Mouse (Mus musculus) heart, embryonic 15.5 days (tissue): Measurements from ENCODE around the gene Kctd20. TPM values are rescaled to one million over a fixed set of nuclear protein-coding genes. Genes with fewer than 3 reads are reported as not detected.

Experiments
- ATAC-seq: fragments of 200-750 bp; cut with Nextera tagmentation; replicated peaks from 2 replicates; pipeline ENCODE4 v1.8.0; 2017; ENCODE audit warnings: low read depth, moderate TSS enrichment; ENCODE audit not compliant: insufficient number of reproducible peaks, insufficient read depth, low FRiP score
- H3K27ac ChIP-seq: fragments of 300-500 bp; sonication (generic); 2 replicates; pipeline ENCODE4 v1.5.1; 2015; ENCODE audit warnings: mild to moderate bottlenecking, inconsistent platforms
- H3K27me3 ChIP-seq: fragments of 300-500 bp; sonication (generic); 2 replicates; pipeline ENCODE4 v1.6.1; 2015; ENCODE audit warnings: inconsistent platforms
- H3K36me3 ChIP-seq: fragments of 300-500 bp; sonication (generic); 2 replicates; pipeline ENCODE4 v1.6.1; 2015; ENCODE audit warnings: mild to moderate bottlenecking, inconsistent platforms
- H3K4me1 ChIP-seq: fragments of 300-500 bp; sonication (generic); replicated peaks from 2 replicates; pipeline ENCODE4 v1.6.1; 2015; ENCODE audit warnings: inconsistent platforms
- H3K4me2 ChIP-seq: fragments of 300-500 bp; sonication (generic); 2 replicates; pipeline ENCODE4 v1.6.1; 2015; ENCODE audit warnings: inconsistent platforms, mild to moderate bottlenecking, moderate library complexity
- H3K4me3 ChIP-seq: fragments of 300-500 bp; sonication (generic); 2 replicates; pipeline ENCODE4 v1.5.1; 2015; ENCODE audit warnings: mild to moderate bottlenecking, inconsistent platforms
- H3K9ac ChIP-seq: fragments of 300-500 bp; sonication (generic); 2 replicates; pipeline ENCODE4 v1.6.1; 2015; ENCODE audit warnings: mild to moderate bottlenecking, inconsistent platforms
- H3K9me3 ChIP-seq: fragments of 300-500 bp; sonication (generic); replicated peaks from 2 replicates; pipeline ENCODE4 v1.6.1; 2016; ENCODE audit warnings: inconsistent platforms
- WGBS: fragments of 180-500 bp; shearing (Covaris S2); methylation state at CpG from one replicate; pipeline ENCODE4 v1.1.7; 2015; ENCODE audit warnings: mixed read lengths; 5-methylcytosine and 5-hydroxymethylcytosine counted together
- polyA plus RNA-seq: library from polyadenylated mRNA; unstranded; fragments of >200 nt; fragmentation: Nextera tagmentation; extraction: Ambion mirVana; gene quantifications from 2 replicates; pipeline ENCODE4 v1.2.1, GENCODE M21; 2015

The Kctd20 gene
- polyA plus RNA-seq, 1 experiment from 2014 or later = 51.0 TPM

- no peaks in the 10 kb centered on the region for H3K27me3 ChIP-seq
- WGBS = under 1% methylated on average over 65 of the region's 65 CpGs
- peak within 1 kb of the TSS; percentile 91 for H3K27ac ChIP-seq
- peak within 1 kb of the TSS; percentile 93 for H3K9ac ChIP-seq
- H3K4me1 ChIP-seq = peaks cover 17% of the 10 kb centered on the region
- peak within 1 kb of the TSS; percentile 99 for H3K4me3 ChIP-seq
- H3K36me3 ChIP-seq = no peaks in the 10 kb centered on the region; the same call in 1 of the 2 replicates
- no peaks in the 10 kb centered on the region for H3K9me3 ChIP-seq
- peak within 1 kb of the TSS; percentile 82 for H3K4me2 ChIP-seq
- ATAC-seq = peak; percentile 94
Observed at GRCm38 (mm10) chr17:29007641-29008325, 56.0 kb downstream of the Kctd20 start, which contains the start of gene Stk38. Gene Stk38, minus strand, starts transcription at chr17:29007995.

GRCm38 (mm10) chr17:29008326-29008650 lies 56.5 kb downstream of the Kctd20 start:
- Histone ChIP-seq H3K36me3 (no peaks in the 10 kb centered on the region; the same call in 1 of the 2 replicates), H3K9me3 (no peaks in the 10 kb centered on the region), H3K9ac (peak overlapping the region; percentile 93), H3K4me1 (peaks cover 17% of the 10 kb centered on the region), H3K4me3 (peak overlapping the region; percentile 99), H3K4me2 (peak overlapping the region; percentile 82), H3K27ac (peak overlapping the region; percentile 91), H3K27me3 (no peaks in the 10 kb centered on the region)
- WGBS = 18% methylated on average over 8 of the region's 8 CpGs
- no peak for ATAC-seq

- WGBS = 81% methylated on average over 4 of the region's 4 CpGs
- no peak overlapping the region for H3K27ac ChIP-seq
- peaks cover 16% of the 10 kb centered on the region for H3K4me1 ChIP-seq
- H3K4me3 ChIP-seq = no peak overlapping the region
- ATAC-seq = no peak
- no peaks in the 10 kb centered on the region; the same call in 1 of the 2 replicates for H3K36me3 ChIP-seq
- no peaks in the 10 kb centered on the region for H3K27me3 ChIP-seq
- no peak overlapping the region for H3K9ac ChIP-seq
- H3K4me2 ChIP-seq = no peak overlapping the region
- H3K9me3 ChIP-seq = no peaks in the 10 kb centered on the region
Observed at GRCm38 (mm10) chr17:29009181-29009580, 57.4 kb downstream of the Kctd20 start.

- H3K36me3 ChIP-seq = no peaks in the 10 kb centered on the region
- no peak overlapping the region for H3K27ac ChIP-seq
- no peak for ATAC-seq
- no peaks in the 10 kb centered on the region; the same call in 1 of the 2 replicates for H3K9me3 ChIP-seq
- H3K27me3 ChIP-seq = no peaks in the 10 kb centered on the region
- H3K9ac ChIP-seq = no peak overlapping the region
- H3K4me1 ChIP-seq = 0 out of 2 replicates have a peak, but pooled peaks cover 3% of the 10 kb centered on the region
- no peak overlapping the region for H3K4me3 ChIP-seq
- H3K4me2 ChIP-seq = no peak overlapping the region
Observed at GRCm38 (mm10) chr17:29014235-29014634, 62.5 kb downstream of the Kctd20 start.

GRCm38 (mm10) chr17:29015638-29016037 lies 63.9 kb downstream of the Kctd20 start:
- Histone ChIP-seq H3K4me3 (no peak overlapping the region), H3K36me3 (no peaks in the 10 kb centered on the region), H3K9me3 (no peaks in the 10 kb centered on the region; the same call in 1 of the 2 replicates), H3K4me2 (no peak overlapping the region), H3K9ac (no peak overlapping the region), H3K4me1 (0 out of 2 replicates have a peak, but pooled peaks cover 3% of the 10 kb centered on the region), H3K27ac (no peak overlapping the region), H3K27me3 (no peaks in the 10 kb centered on the region)
- WGBS = 33% methylated on average over 2 of the region's 2 CpGs
- no peak for ATAC-seq

GRCm38 (mm10) chr17:29016705-29017104 lies 65.0 kb downstream of the Kctd20 start:
- no peak overlapping the region for H3K4me3 ChIP-seq
- H3K27ac ChIP-seq = no peak overlapping the region
- H3K9ac ChIP-seq = no peak overlapping the region
- H3K36me3 ChIP-seq = no peaks in the 10 kb centered on the region
- no peak for ATAC-seq
- H3K4me1 ChIP-seq = 0 out of 2 replicates have a peak, but pooled peaks cover 3% of the 10 kb centered on the region
- no peaks in the 10 kb centered on the region for H3K27me3 ChIP-seq
- H3K4me2 ChIP-seq = no peak overlapping the region
- H3K9me3 ChIP-seq = no peaks in the 10 kb centered on the region; the same call in 1 of the 2 replicates
- WGBS = 80% methylated on average over 4 of the region's 4 CpGs

GRCm38 (mm10) chr17:29018292-29018984 lies 66.7 kb downstream of the Kctd20 start:
- Histone ChIP-seq H3K4me1 (0 out of 2 replicates have a peak, but pooled peaks cover 3% of the 10 kb centered on the region), H3K36me3 (no peaks in the 10 kb centered on the region), H3K4me3 (no peak overlapping the region), H3K9me3 (no peaks in the 10 kb centered on the region; the same call in 1 of the 2 replicates), H3K4me2 (no peak overlapping the region), H3K9ac (no peak overlapping the region), H3K27ac (no peak overlapping the region), H3K27me3 (no peaks in the 10 kb centered on the region)
- 42% methylated on average over 11 of the region's 11 CpGs for WGBS
- no peak for ATAC-seq

Other genes starting within 250 kb of the Kctd20 start
- gene AC170998.1, start 225.9 kb upstream of the Kctd20 start, polyA plus RNA-seq = 1.6 and 2.0 TPM in 2 replicates
- 3.6 and 8.6 TPM in 2 replicates for gene Mapk13, start 182.7 kb upstream of the Kctd20 start, polyA plus RNA-seq
- gene Brpf3, start 150.9 kb upstream of the Kctd20 start, polyA plus RNA-seq = 5.2 and 11.1 TPM in 2 replicates
- not detected in 2 replicates for gene Pnpla1, start 93.5 kb upstream of the Kctd20 start, polyA plus RNA-seq
- 0.04 and 0.30 TPM in 2 replicates for gene 4930539E08Rik, start 36.6 kb upstream of the Kctd20 start, polyA plus RNA-seq
- 0.18 TPM in 1 of 2 replicates, not detected in the other for gene Pxt1, start 8.1 kb upstream of the Kctd20 start, polyA plus RNA-seq
- 73.6 and 78.0 TPM in 2 replicates for gene Stk38, start 56.0 kb downstream of the Kctd20 start, polyA plus RNA-seq
- 318 and 332 TPM in 2 replicates for gene Srsf3, start 80.7 kb downstream of the Kctd20 start, polyA plus RNA-seq
- 53.3 and 64.4 TPM in 2 replicates for gene Cdkn1a, start 139.0 kb downstream of the Kctd20 start, polyA plus RNA-seq
- 0.66 and 3.1 TPM in 2 replicates for gene Rab44, start 162.2 kb downstream of the Kctd20 start, polyA plus RNA-seq